Mouse (Mus musculus): ENCODE measurements around the gene Olfr1504. TPM values are rescaled to one million over a fixed set of nuclear protein-coding genes. Genes with fewer than 3 reads are reported as not detected.
"Not testable (repeated sequence)": the region's sequence is repeated elsewhere in the genome, so short reads cannot be mapped to it uniquely, and the experiment has no call there.

The Olfr1504 gene
- total RNA-seq (2021): not detected in 2 replicates
- long read RNA-seq, experiment 1: 0 reads
- long read RNA-seq, experiment 2: 0 reads

DNA sequence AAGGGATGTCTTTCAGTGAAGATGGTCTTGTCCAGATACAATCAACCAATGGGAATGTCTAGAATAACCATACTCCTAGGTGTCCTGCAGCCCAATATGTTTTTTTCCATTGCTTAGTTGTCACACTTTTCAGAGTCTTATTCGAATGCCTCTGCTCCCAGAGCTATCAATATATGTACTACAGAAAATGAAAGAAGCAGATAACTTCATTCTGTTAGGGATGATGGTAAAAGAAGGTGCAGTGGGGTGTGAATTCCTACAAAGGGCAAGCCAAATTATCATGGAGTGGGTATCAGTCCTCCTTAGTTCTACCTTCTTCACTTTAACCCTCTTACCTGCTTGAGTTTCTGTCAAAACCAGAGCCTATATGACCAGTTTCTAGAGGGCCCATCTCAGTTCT, at the start of gene Olfr1504:
TSS of gene Olfr1504 (minus strand) at position 101 of the 400 bp plus-strand sequence.
- DNase-seq: no peak

DNA sequence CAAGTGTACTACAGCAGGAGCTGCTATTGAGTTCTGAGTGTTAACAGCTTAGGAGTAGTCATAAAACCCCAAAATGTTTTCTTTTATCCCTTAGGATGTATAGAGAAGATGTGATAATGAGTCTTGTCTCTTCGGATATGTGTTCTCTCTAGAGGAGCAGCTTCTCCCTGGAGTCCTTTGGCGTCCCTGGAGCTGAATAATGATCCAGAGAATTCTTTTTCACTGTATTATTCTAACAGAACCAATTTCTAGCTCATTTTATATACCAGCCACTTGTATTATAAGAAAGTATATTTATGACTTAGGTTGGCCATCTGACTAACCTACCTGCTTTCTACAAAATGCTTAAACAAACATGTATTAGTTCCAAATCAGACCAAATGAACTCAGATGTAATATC, 15.5 kb upstream of the Olfr1504 start, which contains the start of gene Olfr1505:
TSS of gene Olfr1505 (plus strand) at position 301 of the 400 bp plus-strand sequence.
- DNase-seq: no peak

DNA sequence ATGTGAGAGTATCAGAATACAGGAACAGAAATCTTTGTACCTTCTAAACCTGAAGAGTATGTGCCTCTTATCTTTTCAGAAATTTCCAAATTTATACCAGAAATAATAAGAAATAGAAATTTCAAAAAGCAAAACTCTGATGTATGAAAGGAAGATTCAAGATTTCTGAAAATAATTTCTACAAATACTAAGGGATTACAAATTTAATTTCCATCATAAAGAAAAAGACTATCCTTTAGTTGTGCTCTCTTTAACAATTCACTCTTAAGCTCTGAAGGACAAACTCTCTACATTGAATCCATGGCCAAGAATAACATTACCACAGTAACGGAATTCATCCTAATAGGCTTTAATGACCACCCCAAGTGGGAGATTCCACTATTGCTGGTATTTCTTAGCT, 36.2 kb downstream of the Olfr1504 start, which contains the start of gene Olfr1502:
TSS of gene Olfr1502 (plus strand) at position 301 of the 400 bp plus-strand sequence.
- no peak for DNase-seq

DNA sequence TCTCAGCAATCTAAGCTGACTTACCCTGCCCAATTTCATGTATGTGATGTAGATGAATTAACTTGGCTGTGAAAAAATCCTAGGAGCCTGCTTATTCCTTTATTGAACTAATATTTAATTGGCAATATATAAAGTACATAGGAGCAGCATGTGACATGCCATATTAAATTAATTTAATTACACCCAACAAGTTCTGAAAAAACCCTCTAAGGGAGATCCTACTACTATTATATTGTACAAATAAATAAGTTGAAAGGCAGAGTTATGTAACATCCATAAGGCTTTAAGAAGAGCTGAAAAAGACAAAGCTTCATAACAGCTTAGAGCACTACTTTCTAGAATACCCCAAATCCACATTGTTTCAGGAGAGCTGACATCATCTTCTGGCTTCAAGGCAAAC, 47.1 kb downstream of the Olfr1504 start, which contains the start of gene Olfr1501:
TSS of gene Olfr1501 (minus strand) at position 101 of the 400 bp plus-strand sequence.
- DNase-seq: not testable (repeated sequence)

Other genes starting within 250 kb of the Olfr1504 start
- not detected in 2 replicates for gene Olfr1490, start 246.8 kb downstream of the Olfr1504 start, total RNA-seq (2021)
- gene Olfr1491, start 200.7 kb downstream of the Olfr1504 start, total RNA-seq (2021): not detected in 2 replicates
- not detected in 2 replicates for gene Olfr1493-ps1, start 174.7 kb downstream of the Olfr1504 start, total RNA-seq (2021)
- not detected in 2 replicates for gene Olfr1494, start 158.2 kb downstream of the Olfr1504 start, total RNA-seq (2021)
- gene Olfr1495, start 133.3 kb downstream of the Olfr1504 start, total RNA-seq (2021): not detected in 2 replicates
- not detected in 2 replicates for gene Olfr1496, start 120.0 kb downstream of the Olfr1504 start, total RNA-seq (2021)
- not detected in 2 replicates for gene Olfr1497, start 99.7 kb downstream of the Olfr1504 start, total RNA-seq (2021)
- not detected in 2 replicates for gene Olfr1499, start 78.5 kb downstream of the Olfr1504 start, total RNA-seq (2021)
- gene Olfr1500, start 67.4 kb downstream of the Olfr1504 start, total RNA-seq (2021): not detected in 2 replicates
- not detected in 2 replicates for gene Olfr1501, start 47.2 kb downstream of the Olfr1504 start, total RNA-seq (2021)
- not detected in 2 replicates for gene Olfr1502, start 36.1 kb downstream of the Olfr1504 start, total RNA-seq (2021)
- not detected in 2 replicates for gene Olfr1505, start 15.6 kb upstream of the Olfr1504 start, total RNA-seq (2021)

Data from adrenal gland, postnatal 14 days (tissue).